Mouse (Mus musculus) brain, embryonic 14.5 days (tissue): ENCODE measurements around the gene Fam13c.

Experiments
- CTCF ChIP-seq: fragments of 200-500 bp; IDR thresholded peaks from 2 replicates; pipeline ENCODE4 v1.5.1; 2012; ENCODE audit warnings: inconsistent platforms, mild to moderate bottlenecking, moderate library complexity, borderline replicate concordance; ENCODE audit not compliant: insufficient read depth, insufficient read length; ENCODE audit errors: extremely low read depth
- POLR2A ChIP-seq: fragments of 200-500 bp; IDR thresholded peaks from 2 replicates; pipeline ENCODE4 v1.6.1; 2012; ENCODE audit warnings: mild to moderate bottlenecking, inconsistent platforms, borderline replicate concordance; ENCODE audit not compliant: poor library complexity, insufficient read depth, insufficient read length, severe bottlenecking; ENCODE audit errors: extremely low read depth

DNA sequence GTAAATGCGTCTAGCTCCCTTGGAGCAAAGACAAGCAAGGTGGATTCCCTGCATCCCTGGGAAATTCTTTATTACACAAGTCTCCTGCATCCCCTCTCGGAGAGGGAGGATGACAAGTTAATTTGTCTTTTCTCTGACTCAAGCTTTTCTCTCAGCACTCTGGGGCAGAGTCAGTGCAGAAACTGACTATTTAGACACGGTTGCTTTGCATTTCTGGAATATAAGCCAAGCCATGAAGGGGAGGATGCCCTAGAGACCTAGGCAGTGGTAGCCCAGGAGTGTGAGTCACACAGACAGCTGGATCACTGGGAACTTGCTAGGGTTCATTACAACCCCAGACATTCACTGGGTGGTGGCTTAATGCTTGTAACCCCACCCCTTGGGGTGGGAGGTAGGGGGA is 13.9 kb upstream of the Fam13c start:
- TF ChIP-seq POLR2A (no peak), CTCF (no peak)
